8 mouse cellular contexts compared by ENCODE assay signal in genomic region chr3:88081345-88082223, GRCm38 (mm10). TPM values are rescaled to one million over a fixed set of nuclear protein-coding genes. Genes with fewer than 3 reads are reported as not detected.
DNase-seq lines count a peak whose midpoint lies in the region; ATAC-seq and TF ChIP-seq lines count a peak whose summit lies in the region.

TSS of gene Iqgap3 (plus strand) at chr3:88081971.

- no peaks in the 10 kb centered on the region for H3K79me2 ChIP-seq in liver, adult 2 months (ENCODE audit: control insufficient read depth, insufficient read depth, low read length)

- no peak for TF ChIP-seq CTCF in kidney, postnatal 0 days (IDR thresholded peaks at IDR 0.05; ENCODE audit: low read depth)
- no peak for TF ChIP-seq CTCF in liver, adult 2 months (IDR thresholded peaks at IDR 0.05; ENCODE audit: low read depth, low read length)

- H3K27me3 ChIP-seq in erythroblast, embryonic 14.5 days (ENCODE audit: control insufficient read depth): peaks cover 13% of the 10 kb centered on the region
- H3K27me3 ChIP-seq in heart, embryonic 12.5 days (replicated peaks): 0 out of 2 replicates have a peak, but pooled peaks cover 4% of the 10 kb centered on the region
- no peaks in the 10 kb centered on the region for H3K27me3 ChIP-seq in kidney, postnatal 0 days (ENCODE audit: insufficient read depth, low read length)
- H3K27me3 ChIP-seq in liver, adult 2 months (ENCODE audit: control insufficient read depth, insufficient read depth, low read length): no peaks in the 10 kb centered on the region

- no peak for TF ChIP-seq POLR2A in liver, adult 2 months (IDR thresholded peaks at IDR 0.05; ENCODE audit: extremely low read depth, insufficient read depth, low read length)

- H3K4me3 ChIP-seq in erythroblast, embryonic 14.5 days (replicated peaks): peak within 1 kb of the TSS; percentile 79
- peak within 1 kb of the TSS; percentile 87 for H3K4me3 ChIP-seq in heart, embryonic 12.5 days
- peak within 1 kb of the TSS; percentile 63 for H3K4me3 ChIP-seq in kidney, postnatal 0 days (replicated peaks; ENCODE audit: low read depth, low read length)
- peak within 1 kb of the TSS; percentile 42; the same call in 1 of the 2 replicates for H3K4me3 ChIP-seq in liver, adult 2 months (ENCODE audit: insufficient read depth, low read depth, low read length)

- peak within 1 kb of the TSS; percentile 90 for H3K4me2 ChIP-seq in heart, embryonic 12.5 days
- peak within 1 kb of the TSS; percentile 82 for H3K4me2 ChIP-seq in kidney, postnatal 0 days (ENCODE audit: low read length)

- ATAC-seq in heart, embryonic 12.5 days (ENCODE audit: insufficient number of reproducible peaks, low FRiP score): peak; percentile 82
- ATAC-seq in kidney, postnatal 0 days (replicated peaks; ENCODE audit: low FRiP score, low read depth): peak; percentile 77
- ATAC-seq in monocyte, adult 5-6 weeks (replicated peaks; ENCODE audit: insufficient number of reproducible peaks, low FRiP score, low TSS enrichment, poor library complexity, severe bottlenecking): peak; percentile 96

- no peaks in the 10 kb centered on the region for H3K9me3 ChIP-seq in erythroblast, embryonic 14.5 days (ENCODE audit: control insufficient read depth, low read length)
- no peaks in the 10 kb centered on the region for H3K9me3 ChIP-seq in heart, embryonic 12.5 days (replicated peaks)
- no peaks in the 10 kb centered on the region for H3K9me3 ChIP-seq in kidney, postnatal 0 days (replicated peaks; ENCODE audit: low read length)

- peak; percentile 83 for DNase-seq in CD4-positive, CD25-positive, alpha-beta regulatory T cell, adult 2 months (ENCODE audit: low read depth, low spot score)
- DNase-seq in brain, embryonic 18.5 days (ENCODE audit: low read depth, low spot score): peak; percentile 71
- peak; percentile 95 for DNase-seq in kidney, postnatal 0 days (ENCODE audit: low spot score)
- DNase-seq in liver, adult 2 months (ENCODE audit: extremely low read depth, low read depth, low spot score): peak; percentile 77
- peak; percentile 84 to 90 for DNase-seq in spleen, postnatal 36 days (ENCODE audit: low spot score in 2 of 2)

- H3K36me3 ChIP-seq in erythroblast, embryonic 14.5 days (ENCODE audit: control insufficient read depth): peaks cover 28% of the 10 kb centered on the region
- H3K36me3 ChIP-seq in heart, embryonic 12.5 days: peaks cover 24% of the 10 kb centered on the region
- H3K36me3 ChIP-seq in kidney, postnatal 0 days (ENCODE audit: insufficient read depth, low read length): no peaks in the 10 kb centered on the region
- H3K36me3 ChIP-seq in liver, adult 2 months (ENCODE audit: control insufficient read depth, insufficient read depth, low read length): no peaks in the 10 kb centered on the region

- peaks cover 25% of the 10 kb centered on the region for H3K4me1 ChIP-seq in erythroblast, embryonic 14.5 days (ENCODE audit: control insufficient read depth)
- H3K4me1 ChIP-seq in heart, embryonic 12.5 days (replicated peaks): peaks cover 21% of the 10 kb centered on the region
- peaks cover 6% of the 10 kb centered on the region; the same call in 1 of the 2 replicates for H3K4me1 ChIP-seq in kidney, postnatal 0 days (replicated peaks; ENCODE audit: insufficient read depth, low read length)
- H3K4me1 ChIP-seq in liver, adult 2 months (ENCODE audit: control insufficient read depth, insufficient read depth, low read length): no peaks in the 10 kb centered on the region

- 18% methylated on average over 33 of the region's 33 CpGs for WGBS in heart, embryonic 12.5 days
- 18% methylated on average over 33 of the region's 33 CpGs for WGBS in kidney, postnatal 0 days
- 19% methylated on average over 33 of the region's 33 CpGs for whole genome bisulfite sequencing in liver, adult 2 months

- peak within 1 kb of the TSS; percentile 78 for H3K9ac ChIP-seq in heart, embryonic 12.5 days
- H3K9ac ChIP-seq in kidney, postnatal 0 days (ENCODE audit: low read depth, low read length): peak within 1 kb of the TSS; percentile 19; the same call in 1 of the 2 replicates
- H3K9ac ChIP-seq in liver, adult 2 months (ENCODE audit: low read depth, low read length): no peak within 1 kb of the TSS

- H3K27ac ChIP-seq in heart, embryonic 12.5 days (ENCODE audit: poor library complexity, severe bottlenecking): peak within 1 kb of the TSS; percentile 13; the same call in 1 of the 2 replicates
- H3K27ac ChIP-seq in kidney, postnatal 0 days: no peak within 1 kb of the TSS
- H3K27ac ChIP-seq in liver, adult 2 months (replicated peaks; ENCODE audit: insufficient read depth, low read depth, low read length): no peak within 1 kb of the TSS

RNA-seq across cellular contexts. Expression of gene Iqgap3, which starts in this region (rescaled TPM):
- 1.6 and 3.1 TPM in 2 replicates for polyA plus RNA-seq in erythroblast, embryonic 14.5 days (2012)
- 32.3 and 36.8 TPM in 2 replicates for polyA plus RNA-seq in heart, embryonic 12.5 days (2016; fragmentation: Nextera tagmentation; extraction: Ambion mirVana)
- polyA plus RNA-seq in kidney, postnatal 0 days (2015; fragmentation: Nextera tagmentation; extraction: Ambion mirVana): 6.8 and 8.2 TPM in 2 replicates
- 0.18 and 0.40 TPM in 2 replicates for total RNA-seq in liver, adult 2 months (2014; rRNA removed)
- 0.16 and 0.27 TPM in 2 replicates for polyA plus RNA-seq in liver, adult 2 months (2012; rRNA removed)
- total RNA-seq in monocyte, adult 5-6 weeks (2017): not detected in 3 replicates

Comparison
In these comparisons a context has a peak if more than half of its experiments do, and no peak if none do; other contexts are left out.
1. Peak in DNase-seq and H3K4me3 ChIP-seq in liver, adult 2 months; RNA of the gene not detected or under 1 TPM.
2. Peak in ATAC-seq in monocyte, adult 5-6 weeks; RNA of the gene not detected or under 1 TPM.